Mouse (Mus musculus): ENCODE data around the gene Kif26b.

DNA sequence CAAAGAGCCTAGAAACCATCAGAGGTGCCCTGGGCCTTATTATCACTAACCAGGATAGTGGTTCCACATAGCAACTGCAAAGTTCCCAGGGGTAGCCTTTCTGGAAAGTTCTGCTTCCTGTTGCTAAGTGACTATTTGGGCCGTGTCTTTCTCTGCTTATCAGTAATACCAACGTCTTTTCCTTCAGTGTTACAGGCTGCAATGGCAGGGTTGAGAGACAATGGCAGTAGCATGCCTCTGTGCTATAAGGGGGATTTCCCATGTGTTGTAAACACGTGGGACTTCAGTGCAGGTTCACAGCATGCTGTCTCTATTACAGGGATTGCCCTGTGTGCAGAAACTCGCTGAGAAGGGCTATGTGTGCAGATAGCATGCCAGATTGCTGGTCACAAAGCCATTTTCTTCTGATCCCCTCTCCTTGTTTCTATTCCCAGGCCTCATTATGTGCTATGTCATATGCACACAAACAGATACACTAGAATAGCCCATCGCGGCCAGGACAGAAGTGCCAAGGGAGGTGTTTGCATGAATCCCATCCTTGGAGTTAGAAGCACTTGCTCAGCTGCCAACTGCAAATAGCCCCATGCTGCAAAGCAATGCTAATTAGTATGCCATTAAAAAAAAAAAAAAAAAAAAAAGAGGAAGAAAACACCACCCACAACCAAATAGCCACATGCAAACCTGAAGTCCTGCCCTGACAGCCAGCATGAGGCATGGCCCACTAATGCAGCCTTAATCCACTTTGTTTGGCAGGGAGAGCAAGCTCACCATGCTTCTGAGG is 384.2 kb downstream of the Kif26b start:
- no peak for TF ChIP-seq POLR2A (IDR thresholded peaks at IDR 0.05; ENCODE audit: low read depth, low read length)
- no peak for TF ChIP-seq CTCF (IDR thresholded peaks at IDR 0.05; ENCODE audit: extremely low read depth, insufficient read depth, insufficient read length, insufficient replicate concordance)
